7 mouse cellular contexts compared by ENCODE assay signal in genomic region chr13:104228384-104229066, GRCm38 (mm10). TPM values are rescaled to one million over a fixed set of nuclear protein-coding genes. Genes with fewer than 3 reads are reported as not detected.
DNase-seq lines count a peak whose midpoint lies in the region; ATAC-seq lines count a peak whose summit lies in the region.

Gene Cenpk, plus strand, starts transcription at chr13:104228611.
Gene Ppwd1, minus strand, starts transcription at chr13:104228843.

- no peaks in the 10 kb centered on the region for H3K4me1 ChIP-seq in embryonic facial prominence, embryonic 11.5 days (ENCODE audit: control insufficient read depth, insufficient read depth, low read length)
- peaks cover 16% of the 10 kb centered on the region for H3K4me1 ChIP-seq in limb, embryonic 10.5 days
- peaks cover 17% of the 10 kb centered on the region for H3K4me1 ChIP-seq in midbrain, embryonic 13.5 days (replicated peaks)

- peak within 1 kb of the TSS; percentile 85 for H3K4me3 ChIP-seq in embryonic facial prominence, embryonic 11.5 days (ENCODE audit: low read depth, low read length)
- peak within 1 kb of the TSS; percentile 84 for H3K4me3 ChIP-seq in limb, embryonic 10.5 days
- peak within 1 kb of the TSS; percentile 79 for H3K4me3 ChIP-seq in midbrain, embryonic 13.5 days (replicated peaks)

- ATAC-seq in embryonic facial prominence, embryonic 11.5 days (replicated peaks; ENCODE audit: insufficient number of reproducible peaks, low FRiP score, low TSS enrichment, low read depth), result peak; percentile 99
- peak; percentile 97 for ATAC-seq in granulocyte monocyte progenitor cell, adult 5-6 weeks (replicated peaks; ENCODE audit: poor library complexity, severe bottlenecking)
- ATAC-seq in midbrain, embryonic 13.5 days, result peak; percentile 99

- no peaks in the 10 kb centered on the region for H3K36me3 ChIP-seq in embryonic facial prominence, embryonic 11.5 days (replicated peaks; ENCODE audit: control insufficient read depth, insufficient read depth, low read depth, low read length)
- H3K36me3 ChIP-seq in limb, embryonic 10.5 days, result peaks cover 34% of the 10 kb centered on the region
- 0 out of 2 replicates have a peak, but pooled peaks cover 2% of the 10 kb centered on the region for H3K36me3 ChIP-seq in midbrain, embryonic 13.5 days

- DNase-seq in adrenal gland, postnatal 14 days, result peak; percentile 97
- DNase-seq in embryonic facial prominence, embryonic 11.5 days (ENCODE audit: low spot score), result peak; percentile 99
- DNase-seq in kidney, adult 11 months, result peak; percentile 94
- DNase-seq in limb, embryonic 10.5 days (ENCODE audit: low spot score), result peak; percentile 98
- peak; percentile 96 for DNase-seq in spleen, adult 12 weeks (ENCODE audit: low spot score)

- no peaks in the 10 kb centered on the region for H3K27me3 ChIP-seq in embryonic facial prominence, embryonic 11.5 days (ENCODE audit: control insufficient read depth, insufficient read depth, low read length)
- H3K27me3 ChIP-seq in limb, embryonic 10.5 days (ENCODE audit: low read depth, poor library complexity, severe bottlenecking), result no peaks in the 10 kb centered on the region
- H3K27me3 ChIP-seq in midbrain, embryonic 13.5 days, result no peaks in the 10 kb centered on the region

- under 1% methylated on average over 55 of the region's 55 CpGs for WGBS in embryonic facial prominence, embryonic 11.5 days
- WGBS in limb, embryonic 10.5 days, result under 1% methylated on average over 55 of the region's 55 CpGs
- under 1% methylated on average over 55 of the region's 55 CpGs for WGBS in midbrain, embryonic 13.5 days

- peak within 1 kb of the TSS; percentile 58 for H3K4me2 ChIP-seq in embryonic facial prominence, embryonic 11.5 days (ENCODE audit: low read depth, low read length)
- peak within 1 kb of the TSS; percentile 70 for H3K4me2 ChIP-seq in midbrain, embryonic 13.5 days (replicated peaks)

- peak within 1 kb of the TSS; percentile 79 for H3K27ac ChIP-seq in embryonic facial prominence, embryonic 11.5 days (replicated peaks; ENCODE audit: low read depth, low read length)
- H3K27ac ChIP-seq in limb, embryonic 10.5 days, result peak within 1 kb of the TSS; percentile 97
- H3K27ac ChIP-seq in midbrain, embryonic 13.5 days, result peak within 1 kb of the TSS; percentile 92

- H3K9ac ChIP-seq in embryonic facial prominence, embryonic 11.5 days (replicated peaks; ENCODE audit: low read length), result peak within 1 kb of the TSS; percentile 91
- H3K9ac ChIP-seq in midbrain, embryonic 13.5 days (replicated peaks), result peak within 1 kb of the TSS; percentile 88

- no peaks in the 10 kb centered on the region for H3K9me3 ChIP-seq in embryonic facial prominence, embryonic 11.5 days (replicated peaks; ENCODE audit: control insufficient read depth, low read length)
- H3K9me3 ChIP-seq in limb, embryonic 10.5 days (replicated peaks), result no peaks in the 10 kb centered on the region
- H3K9me3 ChIP-seq in midbrain, embryonic 13.5 days, result no peaks in the 10 kb centered on the region

RNA-seq across cellular contexts. Expression of gene Cenpk, which starts in this region (rescaled TPM):
- 5.4 and 7.6 TPM in 2 replicates for total RNA-seq in adrenal gland, postnatal 14 days (2021)
- polyA plus RNA-seq in embryonic facial prominence, embryonic 11.5 days (2014; fragmentation: Nextera tagmentation; extraction: Ambion mirVana), result 84.3 and 100 TPM in 2 replicates
- total RNA-seq in granulocyte monocyte progenitor cell, adult 5-6 weeks (2014; fragmentation: Nextera tagmentation), result 40.9 and 45.5 TPM in 2 replicates
- total RNA-seq in granulocyte monocyte progenitor cell, adult 5-6 weeks (2017), result 92.4 and 124 TPM in 2 replicates
- 92.0 and 92.9 TPM in 2 replicates for polyA plus RNA-seq in limb, embryonic 10.5 days (2016; fragmentation: Nextera tagmentation; extraction: Ambion mirVana)
- polyA plus RNA-seq in midbrain, embryonic 13.5 days (2015; fragmentation: Nextera tagmentation; extraction: Ambion mirVana), result 28.1 and 36.5 TPM in 2 replicates

RNA-seq across cellular contexts. Expression of gene Ppwd1, which starts in this region (rescaled TPM):
- 16.7 and 18.1 TPM in 2 replicates for total RNA-seq in adrenal gland, postnatal 14 days (2021)
- polyA plus RNA-seq in embryonic facial prominence, embryonic 11.5 days (2014; fragmentation: Nextera tagmentation; extraction: Ambion mirVana), result 15.4 and 19.3 TPM in 2 replicates
- 28.0 and 32.5 TPM in 2 replicates for total RNA-seq in granulocyte monocyte progenitor cell, adult 5-6 weeks (2014; fragmentation: Nextera tagmentation)
- total RNA-seq in granulocyte monocyte progenitor cell, adult 5-6 weeks (2017), result 37.9 and 44.2 TPM in 2 replicates
- 17.7 and 21.2 TPM in 2 replicates for polyA plus RNA-seq in limb, embryonic 10.5 days (2016; fragmentation: Nextera tagmentation; extraction: Ambion mirVana)
- polyA plus RNA-seq in midbrain, embryonic 13.5 days (2015; fragmentation: Nextera tagmentation; extraction: Ambion mirVana), result 9.1 and 10.1 TPM in 2 replicates

Comparison
In these comparisons a context has a peak if more than half of its experiments do, and no peak if none do; other contexts are left out.
1. Peak in every context shown above with its lines: DNase-seq, ATAC-seq, H3K4me3 ChIP-seq and H3K27ac ChIP-seq.